Mouse (Mus musculus) limb, embryonic 15.5 days (tissue): ENCODE results near the gene Tcf12. TPM values are rescaled to one million over a fixed set of nuclear protein-coding genes. Genes with fewer than 3 reads are reported as not detected.

Experiments used
- ATAC-seq: fragments of 200-750 bp; cut with Nextera tagmentation; 2 replicates; pipeline ENCODE4 v1.8.0; 2017; ENCODE audit warnings: low read depth, moderate TSS enrichment; ENCODE audit not compliant: insufficient number of reproducible peaks, low FRiP score, low TSS enrichment
- H3K27ac ChIP-seq: fragments of 300-500 bp; sonication (generic); 2 replicates; pipeline ENCODE4 v1.5.1; 2015; ENCODE audit warnings: moderate library complexity, mild to moderate bottlenecking, inconsistent platforms
- H3K27me3 ChIP-seq: fragments of 300-500 bp; sonication (generic); 2 replicates; pipeline ENCODE4 v1.6.1; 2015; ENCODE audit warnings: inconsistent platforms
- H3K36me3 ChIP-seq: fragments of 300-500 bp; sonication (generic); 2 replicates; pipeline ENCODE4 v1.6.1; 2015; ENCODE audit warnings: inconsistent platforms
- H3K4me1 ChIP-seq: fragments of 300-500 bp; sonication (generic); 2 replicates; pipeline ENCODE4 v1.6.1; 2015; ENCODE audit warnings: inconsistent platforms
- H3K4me2 ChIP-seq: fragments of 300-500 bp; sonication (generic); 2 replicates; pipeline ENCODE4 v1.6.1; 2015; ENCODE audit warnings: mild to moderate bottlenecking, inconsistent platforms
- H3K4me3 ChIP-seq: fragments of 300-500 bp; sonication (generic); 2 replicates; pipeline ENCODE4 v1.5.1; 2015; ENCODE audit warnings: mild to moderate bottlenecking, inconsistent platforms
- H3K9ac ChIP-seq: fragments of 300-500 bp; sonication (generic); 2 replicates; pipeline ENCODE4 v1.6.1; 2015; ENCODE audit warnings: inconsistent platforms
- H3K9me3 ChIP-seq: fragments of 300-500 bp; sonication (generic); 2 replicates; pipeline ENCODE4 v1.6.1; 2016; ENCODE audit warnings: inconsistent platforms
- WGBS: fragments of 180-500 bp; shearing (Covaris S2); methylation state at CpG from one replicate; pipeline ENCODE4 v1.1.7; 2015; 5-methylcytosine and 5-hydroxymethylcytosine counted together
- polyA plus RNA-seq: library from polyadenylated mRNA; unstranded; fragments of >200 nt; fragmentation: Nextera tagmentation; extraction: Ambion mirVana; gene quantifications from 2 replicates; pipeline ENCODE4 v1.2.1, GENCODE M21; 2015

The Tcf12 gene
- polyA plus RNA-seq, 1 experiment from 2014 or later: 90.4 TPM

DNA sequence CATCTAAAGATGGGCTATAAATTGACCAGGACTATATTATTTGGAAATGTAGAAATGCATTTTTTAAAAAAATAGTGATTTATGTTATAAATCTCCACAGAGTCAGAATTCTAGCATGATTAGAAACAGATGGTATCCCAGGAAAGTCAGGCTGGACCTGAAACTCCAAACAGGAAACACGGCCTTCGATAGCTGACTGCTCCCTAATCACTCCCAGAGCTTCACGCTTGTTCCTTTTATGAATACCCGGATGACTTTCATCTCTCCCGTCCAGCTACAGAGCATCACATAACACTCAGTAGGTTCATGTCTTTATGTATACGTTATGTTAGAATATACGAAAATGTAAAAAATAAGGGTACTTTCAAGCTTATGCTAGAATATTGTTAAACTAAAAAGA is 216.4 kb downstream of the Tcf12 start:
- Histone ChIP-seq H3K4me1 (peaks cover 13% of the 10 kb centered on the region), H3K36me3 (no peaks in the 10 kb centered on the region), H3K27ac (0 out of 2 replicates have a peak overlapping the region, but pooled peaks have one; percentile 55), H3K4me3 (peak overlapping the region; percentile 35), H3K27me3 (no peaks in the 10 kb centered on the region), H3K4me2 (no peak overlapping the region), H3K9ac (no peak overlapping the region), H3K9me3 (no peaks in the 10 kb centered on the region)
- 19% methylated on average over 7 of the region's 7 CpGs for WGBS
- ATAC-seq: no peak

DNA sequence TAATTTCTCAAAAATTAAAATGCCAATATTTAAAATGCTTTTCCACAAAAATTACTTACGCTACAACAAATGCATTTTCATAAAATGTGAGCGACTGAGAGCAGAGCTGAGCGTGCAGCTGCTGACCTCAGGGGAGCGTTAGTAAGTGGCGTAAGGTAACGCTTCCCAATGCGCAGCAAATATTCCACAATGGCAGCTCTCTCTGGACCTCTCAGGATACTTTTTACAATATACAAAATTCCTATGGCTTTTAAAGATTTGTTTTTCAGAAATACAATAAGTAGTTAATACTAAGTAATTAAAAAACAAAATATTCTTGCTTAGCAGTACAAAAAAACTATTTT is 216.8 kb downstream of the Tcf12 start:
- H3K9ac ChIP-seq: 0 out of 2 replicates have a peak overlapping the region, but pooled peaks have one; percentile 11
- no peaks in the 10 kb centered on the region for H3K36me3 ChIP-seq

DNA sequence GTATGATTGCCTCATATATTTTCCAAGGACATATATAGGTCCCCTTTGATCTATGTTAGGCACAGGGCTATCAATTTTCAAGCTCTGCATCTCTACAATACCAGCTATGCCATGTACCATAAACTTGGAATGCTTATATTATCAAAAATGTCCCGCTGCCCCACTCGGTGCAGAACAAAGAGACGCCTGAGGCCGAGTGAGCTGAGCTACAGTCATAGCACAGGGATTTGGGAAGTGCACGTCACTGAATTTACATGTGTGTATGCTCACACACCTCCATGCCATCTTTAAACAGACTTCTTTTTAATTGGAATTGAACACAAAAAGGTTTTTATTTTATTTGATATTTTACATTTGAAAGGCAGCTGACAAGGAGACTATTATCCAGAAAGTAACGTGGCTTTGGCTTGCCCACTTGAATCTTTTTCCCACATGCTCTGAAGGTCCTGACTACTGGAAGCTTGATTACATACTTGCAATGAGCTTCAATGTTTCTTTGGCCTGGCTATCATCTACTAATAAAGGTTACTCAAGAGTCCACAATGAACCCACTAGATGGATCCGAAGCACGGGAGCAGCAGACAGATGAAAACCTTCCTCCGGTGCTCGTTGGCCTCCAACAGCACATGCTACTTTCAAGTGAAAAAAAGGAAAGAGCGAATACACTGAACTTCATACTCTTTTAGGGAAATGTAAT is 217.3 kb downstream of the Tcf12 start:
- WGBS: 29% methylated on average over 11 of the region's 11 CpGs
- H3K9me3 ChIP-seq: no peaks in the 10 kb centered on the region
- no peak for ATAC-seq
- H3K27me3 ChIP-seq: no peaks in the 10 kb centered on the region
- peak overlapping the region; percentile 35 for H3K4me3 ChIP-seq
- H3K4me2 ChIP-seq: peak overlapping the region; percentile 36
- H3K9ac ChIP-seq: 0 out of 2 replicates have a peak overlapping the region, but pooled peaks have one; percentile 11
- H3K27ac ChIP-seq: peak overlapping the region; percentile 77
- peaks cover 13% of the 10 kb centered on the region for H3K4me1 ChIP-seq
- H3K36me3 ChIP-seq: no peaks in the 10 kb centered on the region

More for the DNA sequence above, 216.8 kb downstream of the Tcf12 start:
- peaks cover 13% of the 10 kb centered on the region for H3K4me1 ChIP-seq
- peak overlapping the region; percentile 36 for H3K4me2 ChIP-seq
- peak overlapping the region; percentile 35 for H3K4me3 ChIP-seq
- 30% methylated on average over 7 of the region's 7 CpGs for WGBS
- no peak for ATAC-seq
- H3K27me3 ChIP-seq: no peaks in the 10 kb centered on the region
- H3K27ac ChIP-seq: peak overlapping the region; percentile 77
- no peaks in the 10 kb centered on the region for H3K9me3 ChIP-seq

DNA sequence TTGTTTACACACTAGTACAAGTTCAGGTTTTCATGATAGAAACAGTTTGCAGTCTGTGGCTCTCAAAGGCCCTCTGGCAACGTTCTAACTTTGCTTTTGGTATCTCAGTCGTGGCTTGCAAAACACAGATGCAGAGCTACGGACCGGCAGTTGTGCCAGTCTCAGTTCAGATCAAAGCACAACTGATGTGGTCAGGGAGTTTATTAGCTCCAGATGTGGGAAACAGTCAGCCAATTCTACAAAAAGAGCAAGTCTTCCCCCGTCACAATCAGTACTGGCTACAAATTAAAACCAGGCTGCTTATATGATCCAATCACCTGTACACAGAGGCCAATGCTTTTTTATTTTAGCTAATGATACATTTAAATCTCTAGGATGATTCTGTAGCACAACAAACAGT is 223.2 kb downstream of the Tcf12 start:
- WGBS: 12% methylated on average over 5 of the region's 5 CpGs
- H3K9me3 ChIP-seq: no peaks in the 10 kb centered on the region
- peaks cover 4% of the 10 kb centered on the region; the same call in 1 of the 2 replicates for H3K36me3 ChIP-seq
- no peak overlapping the region for H3K27ac ChIP-seq
- no peak overlapping the region for H3K4me3 ChIP-seq
- H3K4me1 ChIP-seq: 0 out of 2 replicates have a peak, but pooled peaks cover 5% of the 10 kb centered on the region
- H3K9ac ChIP-seq: no peak overlapping the region
- no peak overlapping the region for H3K4me2 ChIP-seq
- no peak for ATAC-seq
- H3K27me3 ChIP-seq: no peaks in the 10 kb centered on the region

DNA sequence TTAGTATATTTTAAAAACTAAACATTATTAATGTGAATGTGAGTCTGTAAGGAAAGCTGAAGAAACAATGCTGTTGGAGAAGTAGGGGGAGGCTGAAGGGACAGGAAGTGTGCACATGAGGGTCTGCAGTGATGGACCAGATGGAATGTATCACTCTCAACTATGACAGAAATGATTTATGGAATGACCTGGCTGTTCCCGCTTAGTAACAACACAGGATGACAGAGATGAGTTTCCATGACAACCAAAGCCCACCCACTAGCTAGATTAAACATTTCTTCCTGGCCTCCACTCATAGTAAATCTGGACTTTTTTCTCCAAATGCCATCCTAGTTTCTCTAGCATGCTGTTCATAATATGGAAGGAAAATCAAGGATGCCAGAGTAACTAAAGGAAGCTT is 231.0 kb downstream of the Tcf12 start:
- Histone ChIP-seq H3K4me1 (no peaks in the 10 kb centered on the region), H3K4me3 (no peak overlapping the region), H3K27ac (no peak overlapping the region), H3K36me3 (peaks cover 31% of the 10 kb centered on the region), H3K9ac (no peak overlapping the region), H3K4me2 (no peak overlapping the region), H3K27me3 (no peaks in the 10 kb centered on the region), H3K9me3 (no peaks in the 10 kb centered on the region)
- WGBS: 22% methylated on average over 1 of the region's 1 CpGs
- no peak for ATAC-seq

DNA sequence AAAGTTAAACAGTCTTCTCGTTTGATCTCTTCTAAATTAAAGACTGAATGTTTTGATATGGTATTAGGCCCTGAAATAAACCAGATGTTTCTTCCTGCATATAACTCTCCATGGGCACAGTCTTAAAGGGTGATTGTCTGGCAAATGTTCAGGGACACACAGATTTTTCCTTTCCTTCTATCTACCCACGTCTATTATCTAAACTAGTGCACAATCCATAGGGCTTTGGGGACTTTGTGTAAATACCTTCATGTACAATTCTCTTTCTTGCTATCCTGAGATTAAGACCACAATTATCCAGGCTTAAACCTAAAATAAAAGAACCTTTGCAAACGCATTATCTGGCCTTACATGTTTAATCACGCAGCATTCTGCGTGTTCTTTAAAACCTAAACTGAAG is 231.7 kb downstream of the Tcf12 start:
- Histone ChIP-seq H3K9ac (no peak overlapping the region), H3K27me3 (no peaks in the 10 kb centered on the region), H3K4me3 (no peak overlapping the region), H3K4me1 (no peaks in the 10 kb centered on the region), H3K9me3 (no peaks in the 10 kb centered on the region), H3K27ac (no peak overlapping the region), H3K36me3 (peaks cover 35% of the 10 kb centered on the region), H3K4me2 (no peak overlapping the region)
- no peak for ATAC-seq
- WGBS: 49% methylated on average over 5 of the region's 5 CpGs

DNA sequence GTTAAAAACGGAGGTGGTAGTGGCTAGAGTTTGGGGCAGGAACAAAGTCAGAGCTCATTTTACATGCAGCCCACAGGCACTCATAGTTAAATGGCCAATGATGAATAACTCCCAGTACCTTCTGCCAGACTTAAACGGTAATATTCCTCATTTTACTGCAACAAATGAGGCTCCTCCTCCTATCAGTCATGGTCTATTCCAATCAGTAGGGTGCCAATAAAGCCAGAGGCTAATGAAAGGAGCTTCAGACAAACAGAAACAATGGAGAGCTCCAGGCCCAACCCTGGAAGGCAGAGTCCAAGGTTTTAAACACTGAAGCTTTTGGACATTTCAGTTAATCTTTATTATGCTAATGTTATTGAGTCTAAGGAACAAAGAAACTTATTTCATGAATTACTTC is 232.3 kb downstream of the Tcf12 start:
- peaks cover 37% of the 10 kb centered on the region for H3K36me3 ChIP-seq
- no peak overlapping the region for H3K9ac ChIP-seq
- WGBS: 32% methylated on average over 2 of the region's 2 CpGs
- no peak overlapping the region for H3K27ac ChIP-seq
- no peaks in the 10 kb centered on the region for H3K27me3 ChIP-seq
- no peak for ATAC-seq
- no peak overlapping the region for H3K4me3 ChIP-seq
- H3K4me2 ChIP-seq: no peak overlapping the region
- H3K4me1 ChIP-seq: 0 out of 2 replicates have a peak, but pooled peaks cover 4% of the 10 kb centered on the region
- H3K9me3 ChIP-seq: no peaks in the 10 kb centered on the region

DNA sequence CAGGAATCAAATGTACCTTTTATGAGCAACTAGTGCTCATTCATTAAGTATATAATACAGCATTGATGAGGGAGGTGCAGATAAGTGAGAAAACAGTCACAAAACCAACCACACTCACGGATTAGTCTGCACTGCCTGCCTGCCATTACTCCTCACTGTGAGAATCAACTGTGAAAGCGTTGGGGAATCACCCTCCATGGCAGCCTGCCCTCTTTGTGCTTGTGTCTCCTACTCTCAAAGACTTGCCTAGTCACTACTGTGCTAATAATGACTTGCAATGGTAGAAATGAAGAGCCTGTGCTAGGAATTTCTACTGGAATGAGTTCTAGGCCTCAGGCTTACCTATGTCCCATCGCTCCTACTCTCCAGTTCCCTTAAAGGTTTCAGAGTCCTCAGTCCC is 233.8 kb downstream of the Tcf12 start:
- Histone ChIP-seq H3K4me1 (0 out of 2 replicates have a peak, but pooled peaks cover 4% of the 10 kb centered on the region), H3K9me3 (no peaks in the 10 kb centered on the region), H3K9ac (no peak overlapping the region), H3K4me2 (no peak overlapping the region), H3K4me3 (no peak overlapping the region), H3K36me3 (peaks cover 37% of the 10 kb centered on the region), H3K27me3 (no peaks in the 10 kb centered on the region), H3K27ac (no peak overlapping the region)
- WGBS: 86% methylated on average over 3 of the region's 3 CpGs
- no peak for ATAC-seq

DNA sequence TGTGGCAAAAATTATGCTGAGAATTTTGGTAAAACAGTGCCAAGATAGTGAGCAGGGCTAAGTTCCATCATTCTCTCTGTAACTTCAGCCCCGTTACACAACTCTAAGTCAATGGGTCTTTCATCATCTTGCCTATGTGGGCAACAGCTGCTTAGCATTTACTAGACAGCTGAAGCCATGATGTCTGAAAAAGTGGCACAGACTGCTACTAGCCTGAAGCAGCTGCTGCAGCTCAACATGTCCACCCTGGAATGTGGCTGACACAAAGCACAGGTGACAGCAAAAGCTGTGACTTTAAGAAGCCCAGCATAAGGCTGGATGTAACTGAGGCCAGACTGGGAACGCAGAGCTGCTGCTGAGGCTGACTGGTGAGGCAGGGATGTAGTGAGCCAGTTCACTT is 236.9 kb downstream of the Tcf12 start:
- ATAC-seq: peak; percentile 67; the same call in 1 of the 2 replicates
- 65% methylated on average over 2 of the region's 2 CpGs for WGBS
- Histone ChIP-seq H3K27ac (no peak overlapping the region), H3K36me3 (peaks cover 43% of the 10 kb centered on the region), H3K27me3 (no peaks in the 10 kb centered on the region), H3K4me1 (0 out of 2 replicates have a peak, but pooled peaks cover 4% of the 10 kb centered on the region), H3K4me2 (no peak overlapping the region), H3K4me3 (no peak overlapping the region), H3K9ac (no peak overlapping the region), H3K9me3 (no peaks in the 10 kb centered on the region)

DNA sequence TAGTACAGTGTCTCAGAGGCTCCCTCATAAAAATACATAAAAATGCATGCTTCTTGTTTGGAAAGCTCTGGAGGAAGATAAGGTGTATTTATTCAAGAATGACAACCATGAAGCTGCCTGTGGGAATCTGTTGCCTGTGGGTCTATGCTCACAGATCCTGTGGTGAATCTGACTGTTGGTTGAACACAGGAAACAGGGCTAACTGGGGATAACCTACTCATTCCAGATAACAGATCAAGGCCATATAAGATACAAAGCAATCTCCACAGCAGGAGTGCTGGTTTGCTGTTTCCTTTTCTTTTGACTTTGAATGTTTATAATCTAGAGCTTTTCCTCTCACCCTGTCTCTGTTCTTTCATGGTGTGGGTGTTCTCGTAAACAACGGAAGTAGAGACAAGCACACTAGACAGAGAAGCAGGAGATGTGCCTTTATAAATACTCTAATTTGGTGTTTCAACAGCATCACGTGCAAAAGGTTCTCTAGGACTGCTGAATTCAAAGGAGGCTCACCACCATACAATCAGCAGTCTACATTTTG is 237.6 kb downstream of the Tcf12 start:
- Histone ChIP-seq H3K27ac (no peak overlapping the region), H3K4me3 (no peak overlapping the region), H3K4me1 (0 out of 2 replicates have a peak, but pooled peaks cover 4% of the 10 kb centered on the region), H3K27me3 (no peaks in the 10 kb centered on the region), H3K36me3 (peaks cover 46% of the 10 kb centered on the region), H3K9ac (no peak overlapping the region), H3K4me2 (no peak overlapping the region), H3K9me3 (no peaks in the 10 kb centered on the region)
- no peak for ATAC-seq
- 76% methylated on average over 3 of the region's 3 CpGs for WGBS

DNA sequence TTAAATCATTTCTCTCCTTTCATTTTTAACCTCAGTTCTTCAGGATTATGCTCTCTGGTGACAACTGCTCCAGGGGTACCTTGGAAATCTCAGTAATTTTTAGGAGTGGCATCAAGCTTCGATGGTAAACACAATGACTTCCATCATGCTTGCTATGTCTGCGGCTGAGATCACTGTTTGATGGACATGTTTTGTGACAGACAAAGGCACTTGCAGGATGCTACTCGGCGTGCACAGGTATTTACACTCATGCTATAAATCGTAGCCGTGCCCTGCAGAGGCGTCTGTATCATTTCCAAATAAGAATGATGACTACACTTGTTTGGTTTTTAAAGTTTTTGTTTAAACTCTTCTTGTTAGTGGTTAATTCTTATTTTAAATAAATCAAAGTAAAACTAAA is 248.3 kb downstream of the Tcf12 start:
- Histone ChIP-seq H3K4me2 (no peak overlapping the region), H3K36me3 (peaks cover 20% of the 10 kb centered on the region; the same call in 1 of the 2 replicates), H3K4me3 (no peak overlapping the region), H3K9ac (no peak overlapping the region), H3K9me3 (no peaks in the 10 kb centered on the region), H3K27ac (no peak overlapping the region), H3K27me3 (no peaks in the 10 kb centered on the region), H3K4me1 (no peaks in the 10 kb centered on the region)
- no peak for ATAC-seq
- WGBS: 70% methylated on average over 7 of the region's 7 CpGs

DNA sequence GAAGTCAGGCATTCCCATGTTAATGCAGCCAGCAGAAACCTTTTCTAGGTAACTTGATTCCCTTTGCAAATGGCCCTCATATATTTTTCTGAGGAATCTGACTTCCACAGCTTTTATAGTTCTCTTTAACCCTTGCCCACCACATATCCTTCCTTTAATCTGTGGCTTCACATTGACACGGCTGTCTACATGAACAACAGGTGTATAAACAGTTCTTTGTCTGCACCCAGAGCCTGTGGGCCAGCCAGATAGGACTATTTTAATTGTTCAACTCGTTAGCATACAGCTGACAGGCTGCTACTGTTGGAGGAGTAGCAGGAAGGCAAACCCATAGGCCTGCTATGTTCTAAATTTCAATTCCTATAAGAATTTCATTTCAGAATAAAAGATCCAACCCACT is 250.0 kb downstream of the Tcf12 start:
- Histone ChIP-seq H3K4me1 (no peaks in the 10 kb centered on the region), H3K27me3 (no peaks in the 10 kb centered on the region), H3K9ac (no peak overlapping the region), H3K4me2 (no peak overlapping the region), H3K36me3 (peaks cover 25% of the 10 kb centered on the region; the same call in 1 of the 2 replicates), H3K9me3 (no peaks in the 10 kb centered on the region), H3K27ac (peak overlapping the region; percentile 17; the same call in 1 of the 2 replicates), H3K4me3 (no peak overlapping the region)
- no peak for ATAC-seq
- WGBS: 19% methylated on average over 2 of the region's 2 CpGs
